In genomic region chr11:72540437-72540836, GRCm38 (mm10) we compare ENCODE assay signal across 10 mouse cellular contexts. TPM values are rescaled to one million over a fixed set of nuclear protein-coding genes. Genes with fewer than 3 reads are reported as not detected.
A peak's percentile ranks its signal among the peaks of the same experiment; 100 is the strongest.
DNase-seq lines count a peak whose midpoint lies in the region; ATAC-seq lines count a peak whose summit lies in the region.
"Had no signal": no experiment of that assay in that cellular context is flagged by ENCODE, and none has a peak within 500 bp of the region (broad histone marks: within the 10 kb centered on the region; RNA-seq: fewer than 3 reads in every experiment).

No protein-coding gene starts in this region.

- H3K36me3 ChIP-seq in intestine, embryonic 15.5 days: no peaks in the 10 kb centered on the region
- no peaks in the 10 kb centered on the region for H3K36me3 ChIP-seq in forebrain, embryonic 16.5 days (ENCODE audit: control insufficient read depth, insufficient read depth)

- WGBS in intestine, embryonic 15.5 days: 86% methylated on average over 6 of the region's 6 CpGs
- WGBS in forebrain, embryonic 16.5 days: 70% methylated on average over 6 of the region's 6 CpGs

- intact Hi-C loops in left cerebral cortex, postnatal 4 days (cut with DNase I): no loop called here

- H3K27ac ChIP-seq in intestine, embryonic 15.5 days: no peak overlapping the region
- H3K27ac ChIP-seq in forebrain, embryonic 16.5 days (ENCODE audit: low read length): no peak overlapping the region
- H3K27ac ChIP-seq: left cerebral cortex, adult 2 months had no signal

- H3K9ac ChIP-seq in intestine, embryonic 15.5 days: no peak overlapping the region
- H3K9ac ChIP-seq in forebrain, embryonic 16.5 days (replicated peaks; ENCODE audit: low read depth, low read length): no peak overlapping the region

- no peaks in the 10 kb centered on the region for H3K9me3 ChIP-seq in intestine, embryonic 15.5 days
- peaks cover under 1% of the 10 kb centered on the region; the same call in 1 of the 2 replicates for H3K9me3 ChIP-seq in forebrain, embryonic 16.5 days (ENCODE audit: control insufficient read depth, low read length)

- no peak overlapping the region for H3K4me2 ChIP-seq in intestine, embryonic 15.5 days (replicated peaks)
- H3K4me2 ChIP-seq in forebrain, embryonic 16.5 days (ENCODE audit: low read length): no peak overlapping the region

- DNase-seq in left cerebral cortex, postnatal 4 days: peak; percentile 79
- DNase-seq in left cerebral cortex, adult 18-20 months (ENCODE audit: low spot score in 2 of 2): no peak
- DNase-seq in adrenal gland, postnatal 25 days: peak; percentile 59
- DNase-seq in cerebellum, adult 8-10 months: peak; percentile 50
- DNase-seq in kidney, postnatal 36 days: peak; percentile 43 to 57
- DNase-seq: lung, postnatal 10 days had no signal

- 0 out of 2 replicates have a peak, but pooled peaks cover 6% of the 10 kb centered on the region for H3K4me1 ChIP-seq in intestine, embryonic 15.5 days (replicated peaks)
- H3K4me1 ChIP-seq in forebrain, embryonic 16.5 days (replicated peaks; ENCODE audit: control insufficient read depth, insufficient read depth, low read length): no peaks in the 10 kb centered on the region; the same call in 1 of the 2 replicates

- no peak for ATAC-seq in intestine, embryonic 15.5 days
- no peak for ATAC-seq in forebrain, embryonic 16.5 days
- ATAC-seq: Patski had no signal

- no peak overlapping the region for H3K4me3 ChIP-seq in intestine, embryonic 15.5 days (replicated peaks)
- no peak overlapping the region for H3K4me3 ChIP-seq in forebrain, embryonic 16.5 days (replicated peaks; ENCODE audit: low read length)
- H3K4me3 ChIP-seq: left cerebral cortex, adult 2 months had no signal

- no peaks in the 10 kb centered on the region for H3K27me3 ChIP-seq in intestine, embryonic 15.5 days (replicated peaks)
- no peaks in the 10 kb centered on the region for H3K27me3 ChIP-seq in forebrain, embryonic 16.5 days (replicated peaks; ENCODE audit: control insufficient read depth, insufficient read depth, low read length)
- H3K27me3 ChIP-seq: Patski had no signal

RNA-seq across cellular contexts. Expression of gene Spns3, which starts 9.9 kb away (rescaled TPM):
- total RNA-seq in left cerebral cortex, postnatal 4 days (2021): under 1 TPM; 0.18 to 0.26 TPM
- under 1 TPM; 0.21 to 0.28 TPM for total RNA-seq in left cerebral cortex, adult 18-20 months (2021)
- total RNA-seq in adrenal gland, postnatal 25 days (2021): 0.24 TPM in 1 of 2 replicates, not detected in the other
- 1.2 and 1.6 TPM in 2 replicates for polyA plus RNA-seq in intestine, embryonic 15.5 days (2015; fragmentation: Nextera tagmentation; extraction: Ambion mirVana)
- polyA plus RNA-seq in forebrain, embryonic 16.5 days (2015; fragmentation: Nextera tagmentation; extraction: Ambion mirVana): not detected in 2 replicates

RNA-seq across cellular contexts. Expression of gene Spns2, which starts 50.7 kb away (rescaled TPM):
- 10 to 100 TPM; 36.5 to 37.0 TPM for total RNA-seq in left cerebral cortex, postnatal 4 days (2021)
- 10 to 100 TPM; 53.7 to 55.4 TPM for total RNA-seq in left cerebral cortex, adult 18-20 months (2021)
- total RNA-seq in adrenal gland, postnatal 25 days (2021): 2.2 and 3.3 TPM in 2 replicates
- polyA plus RNA-seq in intestine, embryonic 15.5 days (2015; fragmentation: Nextera tagmentation; extraction: Ambion mirVana): 5.3 and 5.6 TPM in 2 replicates
- 6.6 and 9.3 TPM in 2 replicates for polyA plus RNA-seq in forebrain, embryonic 16.5 days (2015; fragmentation: Nextera tagmentation; extraction: Ambion mirVana)

Comparison
In these comparisons a context has a peak if more than half of its experiments do, and no peak if none do; other contexts are left out.
1. DNase-seq: peak in left cerebral cortex, postnatal 4 days (single experiment), adrenal gland, postnatal 25 days (single experiment), cerebellum, adult 8-10 months (single experiment) and kidney, postnatal 36 days (2 of 2); none in left cerebral cortex, adult 18-20 months (0 of 2).